Mouse (Mus musculus): ENCODE measurements at regions not wholly inside any gene's neighbourhood (a gene's known extent, or its start where the extent isn't known, plus 50 kb on each side); places are given as distances from the start of the nearest gene placed in this dataset.

- DNase-seq (ENCODE audit: low spot score) (no peak), ATAC-seq (ENCODE audit: low FRiP score, low read depth) (no peak)
- no peaks in the 10 kb centered on the region for H3K36me3 ChIP-seq (ENCODE audit: control insufficient read depth, insufficient read depth, low read length)
- H3K27me3 ChIP-seq (ENCODE audit: control insufficient read depth, insufficient read depth, low read length), result no peaks in the 10 kb centered on the region
- WGBS, result 95% methylated on average over 4 of the region's 4 CpGs
- no peaks in the 10 kb centered on the region for H3K9me3 ChIP-seq (ENCODE audit: control insufficient read depth, low read length)
- no peak overlapping the region for H3K9ac ChIP-seq (ENCODE audit: low read depth, low read length, severe bottlenecking)
- no peak for TF ChIP-seq POLR2A (IDR thresholded peaks at IDR 0.05; ENCODE audit: borderline replicate concordance, extremely low read depth, insufficient read depth, insufficient read length)
- no peaks in the 10 kb centered on the region for H3K4me1 ChIP-seq (ENCODE audit: control insufficient read depth, insufficient read depth, low read length)
- no peak overlapping the region for H3K27ac ChIP-seq (replicated peaks; ENCODE audit: low read depth, low read length)
- H3K4me3 ChIP-seq (replicated peaks; ENCODE audit: low read length), result no peak overlapping the region
- no peak overlapping the region for H3K4me2 ChIP-seq (replicated peaks; ENCODE audit: low read depth, low read length, severe bottlenecking)
These were observed 70.8 kb downstream of the 3110018I06Rik start for GRCm38 (mm10) chr12:107559191-107559590.

- no peaks in the 10 kb centered on the region for H3K27me3 ChIP-seq (ENCODE audit: control insufficient read depth, insufficient read depth, low read length)
- H3K4me1 ChIP-seq (ENCODE audit: control insufficient read depth, insufficient read depth, low read length), result no peaks in the 10 kb centered on the region
- H3K4me2 ChIP-seq (replicated peaks; ENCODE audit: low read depth, low read length, severe bottlenecking), result no peak overlapping the region
- H3K36me3 ChIP-seq (ENCODE audit: control insufficient read depth, insufficient read depth, low read length), result no peaks in the 10 kb centered on the region
- no peak overlapping the region for H3K4me3 ChIP-seq (replicated peaks; ENCODE audit: low read length)
- DNase-seq (ENCODE audit: low spot score), result no peak
- H3K27ac ChIP-seq (replicated peaks; ENCODE audit: low read depth, low read length), result no peak overlapping the region
- no peaks in the 10 kb centered on the region for H3K9me3 ChIP-seq (ENCODE audit: control insufficient read depth, low read length)
- no peak for ATAC-seq (ENCODE audit: low FRiP score, low read depth)
- H3K9ac ChIP-seq (ENCODE audit: low read depth, low read length, severe bottlenecking), result no peak overlapping the region
- no peak for TF ChIP-seq POLR2A (IDR thresholded peaks at IDR 0.05; ENCODE audit: borderline replicate concordance, extremely low read depth, insufficient read depth, insufficient read length)
These were observed 71.7 kb downstream of the 3110018I06Rik start for GRCm38 (mm10) chr12:107560100-107560499.

DNA sequence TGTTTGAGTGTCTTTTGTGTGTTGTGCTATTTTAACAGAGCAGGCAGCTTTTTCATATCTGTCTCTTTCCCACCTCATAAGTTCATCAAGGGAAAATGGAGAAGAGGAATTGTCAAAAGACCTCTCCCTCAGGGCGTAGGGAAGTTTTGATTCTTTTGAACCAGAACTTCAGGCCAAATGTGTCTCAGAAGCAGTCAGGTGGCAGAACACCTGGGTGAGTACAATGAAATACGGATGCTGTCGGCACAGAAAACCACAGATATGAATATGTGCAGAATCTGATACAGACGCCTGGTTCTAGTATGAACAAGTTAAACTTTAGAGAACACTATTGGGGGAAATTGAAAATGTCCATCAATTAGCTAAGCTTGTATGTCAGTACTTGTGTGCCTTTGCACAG lies 84.2 kb downstream of the 3110018I06Rik start:
- Histone ChIP-seq H3K4me2 (replicated peaks; ENCODE audit: low read depth, low read length, severe bottlenecking) (no peak overlapping the region), H3K4me3 (replicated peaks; ENCODE audit: low read length) (no peak overlapping the region), H3K4me1 (ENCODE audit: control insufficient read depth, insufficient read depth, low read length) (no peaks in the 10 kb centered on the region), H3K36me3 (ENCODE audit: control insufficient read depth, insufficient read depth, low read length) (no peaks in the 10 kb centered on the region), H3K27me3 (ENCODE audit: control insufficient read depth, insufficient read depth, low read length) (no peaks in the 10 kb centered on the region), H3K27ac (replicated peaks; ENCODE audit: low read depth, low read length) (no peak overlapping the region), H3K9ac (ENCODE audit: low read depth, low read length, severe bottlenecking) (no peak overlapping the region), H3K9me3 (ENCODE audit: control insufficient read depth, low read length) (no peaks in the 10 kb centered on the region)
- no peak for DNase-seq (ENCODE audit: low spot score)
- no peak for TF ChIP-seq POLR2A (IDR thresholded peaks at IDR 0.05; ENCODE audit: borderline replicate concordance, extremely low read depth, insufficient read depth, insufficient read length)
- no peak for ATAC-seq (ENCODE audit: low FRiP score, low read depth)
- 80% methylated on average over 4 of the region's 4 CpGs for WGBS

- H3K4me3 ChIP-seq (replicated peaks; ENCODE audit: low read length), result no peak overlapping the region
- TF ChIP-seq POLR2A (IDR thresholded peaks at IDR 0.05; ENCODE audit: borderline replicate concordance, extremely low read depth, insufficient read depth, insufficient read length), result no peak
- no peaks in the 10 kb centered on the region for H3K9me3 ChIP-seq (ENCODE audit: control insufficient read depth, low read length)
- no peaks in the 10 kb centered on the region for H3K27me3 ChIP-seq (ENCODE audit: control insufficient read depth, insufficient read depth, low read length)
- H3K4me2 ChIP-seq (replicated peaks; ENCODE audit: low read depth, low read length, severe bottlenecking), result no peak overlapping the region
- ATAC-seq (ENCODE audit: low FRiP score, low read depth), result no peak
- no peak overlapping the region for H3K9ac ChIP-seq (ENCODE audit: low read depth, low read length, severe bottlenecking)
- H3K27ac ChIP-seq (replicated peaks; ENCODE audit: low read depth, low read length), result no peak overlapping the region
- 27% methylated on average over 5 of the region's 5 CpGs for WGBS
- DNase-seq (ENCODE audit: low spot score), result no peak
- no peaks in the 10 kb centered on the region for H3K4me1 ChIP-seq (ENCODE audit: control insufficient read depth, insufficient read depth, low read length)
- no peaks in the 10 kb centered on the region for H3K36me3 ChIP-seq (ENCODE audit: control insufficient read depth, insufficient read depth, low read length)
These were observed 91.1 kb downstream of the 3110018I06Rik start for GRCm38 (mm10) chr12:107579508-107579907.

- Histone ChIP-seq H3K4me2 (replicated peaks; ENCODE audit: low read depth, low read length, severe bottlenecking) (no peak overlapping the region), H3K9me3 (ENCODE audit: control insufficient read depth, low read length) (no peaks in the 10 kb centered on the region)
These were observed 94.8 kb downstream of the 3110018I06Rik start for GRCm38 (mm10) chr12:107583151-107583720.

More at GRCm38 (mm10) chr12:107583151-107583720, 94.8 kb downstream of the 3110018I06Rik start:
- ATAC-seq (ENCODE audit: low FRiP score, low read depth), result no peak
- H3K9ac ChIP-seq (ENCODE audit: low read depth, low read length, severe bottlenecking), result no peak overlapping the region
- no peak for DNase-seq (ENCODE audit: low spot score)
- H3K27ac ChIP-seq (replicated peaks; ENCODE audit: low read depth, low read length), result no peak overlapping the region
- no peak for TF ChIP-seq POLR2A (IDR thresholded peaks at IDR 0.05; ENCODE audit: borderline replicate concordance, extremely low read depth, insufficient read depth, insufficient read length)
- H3K4me3 ChIP-seq (replicated peaks; ENCODE audit: low read length), result no peak overlapping the region
- H3K36me3 ChIP-seq (ENCODE audit: control insufficient read depth, insufficient read depth, low read length), result no peaks in the 10 kb centered on the region
- no peaks in the 10 kb centered on the region for H3K27me3 ChIP-seq (ENCODE audit: control insufficient read depth, insufficient read depth, low read length)
- 20% methylated on average over 11 of the region's 11 CpGs for WGBS
- H3K4me1 ChIP-seq (ENCODE audit: control insufficient read depth, insufficient read depth, low read length), result no peaks in the 10 kb centered on the region

Measured in limb, embryonic 14.5 days (tissue).